Mouse (Mus musculus) small intestine, adult 2 months (tissue): ENCODE measurements around the gene Lypd9.

ENCODE experiments used
- CTCF ChIP-seq: fragments of 200-500 bp; IDR thresholded peaks from 2 replicates; pipeline ENCODE4 v1.5.1; 2012; ENCODE audit warnings: low read depth, mild to moderate bottlenecking, control low read depth, inconsistent platforms, low read length, moderate library complexity, mixed read lengths; ENCODE audit not compliant: insufficient replicate concordance, insufficient read length; ENCODE audit errors: extremely low read depth
- POLR2A ChIP-seq: fragments of 200-500 bp; IDR thresholded peaks from 2 replicates; pipeline ENCODE4 v1.6.1; 2012; ENCODE audit warnings: low read depth, mild to moderate bottlenecking, control low read depth, inconsistent platforms, low read length, moderate library complexity

DNA sequence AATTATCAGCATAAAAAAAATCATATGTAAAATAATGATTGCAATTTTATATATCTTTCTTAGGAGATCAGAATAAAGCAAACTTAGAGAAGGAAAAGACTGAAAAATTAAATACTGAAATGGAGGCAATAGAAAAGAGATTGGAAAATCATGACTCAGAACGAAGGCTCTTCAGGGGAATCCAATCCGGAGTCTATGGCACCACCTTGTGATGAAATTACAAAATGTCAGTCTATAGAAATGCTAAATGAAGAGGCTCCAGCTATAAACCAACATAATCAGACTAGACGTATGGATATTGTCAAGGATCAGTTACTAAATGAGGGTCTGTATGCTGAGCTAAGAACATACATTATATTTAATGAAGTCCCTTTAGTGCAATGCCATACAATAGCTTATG, 46.6 kb upstream of the Lypd9 start:
- TF ChIP-seq CTCF (no peak), POLR2A (no peak)
